Comparison of ENCODE assay signal across 10 mouse cellular contexts in genomic region chr12:11336845-11337244, GRCm38 (mm10).
DNase-seq lines count a peak whose midpoint lies in the region; ATAC-seq and TF ChIP-seq lines count a peak whose summit lies in the region.
"Had no signal": no experiment of that assay in that cellular context is flagged by ENCODE, and none has a peak within 500 bp of the region (broad histone marks: within the 10 kb centered on the region; RNA-seq: fewer than 3 reads in every experiment).

No protein-coding gene starts in this region.

- no peak overlapping the region for H3K9ac ChIP-seq in heart, embryonic 11.5 days (ENCODE audit: low read depth, low read length)
- no peak overlapping the region for H3K9ac ChIP-seq in lung, embryonic 14.5 days
- H3K9ac ChIP-seq: embryonic facial prominence, embryonic 13.5 days; limb, embryonic 15.5 days had no signal

- no peak for ATAC-seq in heart, embryonic 11.5 days (replicated peaks; ENCODE audit: insufficient number of reproducible peaks, low FRiP score, low TSS enrichment)
- no peak for ATAC-seq in lung, embryonic 14.5 days (ENCODE audit: insufficient read depth)
- no peak for ATAC-seq in erythroblast, adult 5-6 weeks (replicated peaks; ENCODE audit: low FRiP score, poor library complexity, severe bottlenecking)

- 35% methylated on average over 4 of the region's 4 CpGs for WGBS in heart, embryonic 11.5 days (ENCODE audit: insufficient replicate concordance)
- WGBS in lung, embryonic 14.5 days = 32% methylated on average over 4 of the region's 4 CpGs

- DNase-seq in heart, adult 8-10 months (ENCODE audit: low spot score) = peak; percentile 41
- peak; percentile 74 for DNase-seq in testis, postnatal 10 days (ENCODE audit: low spot score)
- no peak for DNase-seq in testis, postnatal 14 days (ENCODE audit: low spot score)
- DNase-seq in adrenal gland, postnatal 36 days = peak; percentile 73 to 74
- DNase-seq in heart, postnatal 14 days = peak; percentile 56 to 76
- DNase-seq in lung, embryonic 14.5 days = peak; percentile 83

- H3K9me3 ChIP-seq in heart, embryonic 11.5 days (replicated peaks; ENCODE audit: control insufficient read depth, low read length) = no peaks in the 10 kb centered on the region
- H3K9me3 ChIP-seq in lung, embryonic 14.5 days (ENCODE audit: low read depth, low read length) = no peaks in the 10 kb centered on the region
- H3K9me3 ChIP-seq: embryonic facial prominence, embryonic 13.5 days; limb, embryonic 15.5 days had no signal

- TF ChIP-seq CTCF in lung, embryonic 14.5 days (IDR thresholded peaks at IDR 0.05; ENCODE audit: low read depth) = peak; percentile 78

- no peaks in the 10 kb centered on the region for H3K4me1 ChIP-seq in heart, embryonic 11.5 days (ENCODE audit: control insufficient read depth, insufficient read depth, low read length)
- H3K4me1 ChIP-seq in lung, embryonic 14.5 days (ENCODE audit: insufficient read depth) = no peaks in the 10 kb centered on the region
- H3K4me1 ChIP-seq: embryonic facial prominence, embryonic 13.5 days; limb, embryonic 15.5 days had no signal

- H3K27me3 ChIP-seq in heart, embryonic 11.5 days (ENCODE audit: control insufficient read depth, insufficient read depth, low read length) = no peaks in the 10 kb centered on the region
- no peaks in the 10 kb centered on the region for H3K27me3 ChIP-seq in lung, embryonic 14.5 days (ENCODE audit: insufficient read depth, low read length)
- H3K27me3 ChIP-seq: embryonic facial prominence, embryonic 13.5 days; limb, embryonic 15.5 days had no signal

- H3K4me3 ChIP-seq in heart, embryonic 11.5 days (ENCODE audit: low read depth, low read length) = no peak overlapping the region
- no peak overlapping the region for H3K4me3 ChIP-seq in lung, embryonic 14.5 days (ENCODE audit: low read depth, low read length)
- H3K4me3 ChIP-seq: embryonic facial prominence, embryonic 13.5 days; limb, embryonic 15.5 days had no signal

- no peak overlapping the region for H3K27ac ChIP-seq in heart, embryonic 11.5 days (ENCODE audit: low read depth, low read length)
- no peak overlapping the region for H3K27ac ChIP-seq in lung, embryonic 14.5 days (ENCODE audit: low read depth)
- H3K27ac ChIP-seq: embryonic facial prominence, embryonic 13.5 days; limb, embryonic 15.5 days had no signal

- intact Hi-C loops in heart, postnatal 14 days (cut with DNase I) = loop anchor here (5.0 kb wide), 1 partner anchor 140 kb away; no protein-coding TSS in a partner anchor

- H3K36me3 ChIP-seq in heart, embryonic 11.5 days (ENCODE audit: control insufficient read depth, insufficient read depth, low read length) = no peaks in the 10 kb centered on the region
- no peaks in the 10 kb centered on the region for H3K36me3 ChIP-seq in lung, embryonic 14.5 days (ENCODE audit: insufficient read depth)
- H3K36me3 ChIP-seq: embryonic facial prominence, embryonic 13.5 days; limb, embryonic 15.5 days had no signal

- H3K4me2 ChIP-seq in heart, embryonic 11.5 days = no peak overlapping the region
- H3K4me2 ChIP-seq in lung, embryonic 14.5 days = no peak overlapping the region
- H3K4me2 ChIP-seq: embryonic facial prominence, embryonic 13.5 days; limb, embryonic 15.5 days had no signal
